Mouse (Mus musculus): ENCODE measurements around the gene Rccd1.
A peak's percentile ranks its signal among the peaks of the same experiment; 100 is the strongest.
"Not testable (repeated sequence)": the region's sequence is repeated elsewhere in the genome, so short reads cannot be mapped to it uniquely, and the experiment has no call there.

Gene Rccd1

GRCm38 (mm10) chr7:80343270-80344018 lies 19.2 kb upstream of the Rccd1 start:
- DNase-seq = no peak

- peak; percentile 92 for DNase-seq
Observed at GRCm38 (mm10) chr7:80342858-80343257, 18.6 kb upstream of the Rccd1 start, which contains the start of gene Hddc3. TSS of gene Hddc3 (plus strand) at chr7:80343104.

GRCm38 (mm10) chr7:80341793-80342192 lies 17.5 kb upstream of the Rccd1 start:
- no peak for DNase-seq

- DNase-seq = peak; percentile 85
Observed at GRCm38 (mm10) chr7:80340793-80341192, 16.5 kb upstream of the Rccd1 start, which contains the start of gene Unc45a. TSS of gene Unc45a (minus strand) at chr7:80341005.

GRCm38 (mm10) chr7:80339793-80340628 lies 15.8 kb upstream of the Rccd1 start:
- DNase-seq = peak; percentile 99

GRCm38 (mm10) chr7:80339371-80339770 lies 15.1 kb upstream of the Rccd1 start:
- DNase-seq = peak; percentile 45

GRCm38 (mm10) chr7:80336932-80337331 lies 12.7 kb upstream of the Rccd1 start:
- no peak for DNase-seq

GRCm38 (mm10) chr7:80334848-80335247 lies 10.6 kb upstream of the Rccd1 start:
- DNase-seq = no peak

GRCm38 (mm10) chr7:80331433-80331832 lies 7.2 kb upstream of the Rccd1 start:
- no peak for DNase-seq

- no peak for DNase-seq
Observed at GRCm38 (mm10) chr7:80330278-80330677, 6.0 kb upstream of the Rccd1 start.

- no peak for DNase-seq
Observed at GRCm38 (mm10) chr7:80326076-80326475, 1.8 kb upstream of the Rccd1 start.

- DNase-seq = no peak
Observed at GRCm38 (mm10) chr7:80325292-80325868, 1.1 kb upstream of the Rccd1 start.

GRCm38 (mm10) chr7:80324816-80325119 lies 514 bp upstream of the Rccd1 start:
- not testable (repeated sequence) for DNase-seq

GRCm38 (mm10) chr7:80323336-80323735 lies 918 bp downstream of the Rccd1 start:
- DNase-seq = no peak

- no peak for DNase-seq
Observed at GRCm38 (mm10) chr7:80319846-80320496, 4.3 kb downstream of the Rccd1 start.

- no peak for DNase-seq
Observed at GRCm38 (mm10) chr7:80318670-80319069, 5.6 kb downstream of the Rccd1 start.

GRCm38 (mm10) chr7:80317439-80318115 lies 6.7 kb downstream of the Rccd1 start:
- DNase-seq = no peak

- no peak for DNase-seq
Observed at GRCm38 (mm10) chr7:80315733-80316132, 8.5 kb downstream of the Rccd1 start.

GRCm38 (mm10) chr7:80310771-80311170 lies 13.5 kb downstream of the Rccd1 start:
- DNase-seq = no peak

- DNase-seq = no peak
Observed at GRCm38 (mm10) chr7:80307766-80308165, 16.5 kb downstream of the Rccd1 start.

GRCm38 (mm10) chr7:80301522-80301921 lies 22.7 kb downstream of the Rccd1 start:
- peak; percentile 30 for DNase-seq

- DNase-seq = no peak
Observed at GRCm38 (mm10) chr7:80299568-80299967, 24.7 kb downstream of the Rccd1 start.

GRCm38 (mm10) chr7:80298754-80299153 lies 25.5 kb downstream of the Rccd1 start:
- no peak for DNase-seq

Measured in liver (tissue).